8 mouse cellular contexts compared by ENCODE assay signal in genomic region chr10:41303639-41304444, GRCm38 (mm10). TPM values are rescaled to one million over a fixed set of nuclear protein-coding genes. Genes with fewer than 3 reads are reported as not detected.
DNase-seq lines count a peak whose midpoint lies in the region; ATAC-seq and TF ChIP-seq lines count a peak whose summit lies in the region.

Gene Ak9, plus strand, starts transcription at chr10:41303980.

- H3K4me3 ChIP-seq in lung, embryonic 14.5 days (ENCODE audit: low read depth, low read length), result peak within 1 kb of the TSS; percentile 85

- H3K27ac ChIP-seq in lung, embryonic 14.5 days (ENCODE audit: low read depth), result peak within 1 kb of the TSS; percentile 46; the same call in 1 of the 2 replicates

- no peaks in the 10 kb centered on the region for H3K4me1 ChIP-seq in lung, embryonic 14.5 days (ENCODE audit: insufficient read depth)

- H3K9me3 ChIP-seq in lung, embryonic 14.5 days (ENCODE audit: low read depth, low read length), result no peaks in the 10 kb centered on the region

- no peaks in the 10 kb centered on the region for H3K36me3 ChIP-seq in lung, embryonic 14.5 days (ENCODE audit: insufficient read depth)

- no peaks in the 10 kb centered on the region for H3K27me3 ChIP-seq in lung, embryonic 14.5 days (ENCODE audit: insufficient read depth, low read length)

- DNase-seq in MEL-GATA-1-ER (ENCODE audit: extremely low read depth, low read depth), result peak; percentile 68
- peak; percentile 80 for DNase-seq in cerebellum, adult 8-10 months
- DNase-seq in forelimb bud, embryonic 11.5 days (ENCODE audit: low read depth, low spot score), result peak; percentile 83
- DNase-seq in layer of hippocampus, adult 8-10 months (ENCODE audit: low spot score in 2 of 2), result peak; percentile 82
- DNase-seq in lung, embryonic 14.5 days, result peak; percentile 94
- DNase-seq in testis, postnatal 14 days (ENCODE audit: low spot score), result peak; percentile 83

- peak within 1 kb of the TSS; percentile 78 for H3K9ac ChIP-seq in lung, embryonic 14.5 days

- peak within 1 kb of the TSS; percentile 91 for H3K4me2 ChIP-seq in lung, embryonic 14.5 days

- peak; percentile 72 for TF ChIP-seq CTCF in lung, embryonic 14.5 days (IDR thresholded peaks at IDR 0.05; ENCODE audit: low read depth)

- ATAC-seq in hematopoietic stem cell, adult 5-6 weeks (replicated peaks in 1 of 2; ENCODE audit: insufficient read depth in 1 of 2, low FRiP score in 2 of 2, low TSS enrichment in 1 of 2, low read depth in 1 of 2, poor library complexity in 2 of 2, severe bottlenecking in 2 of 2), result peak; percentile 87 to 89
- peak; percentile 87 for ATAC-seq in lung, embryonic 14.5 days (ENCODE audit: insufficient read depth)
- ATAC-seq in neutrophil, adult 5-6 weeks (ENCODE audit: extremely low read depth, insufficient number of reproducible peaks, low FRiP score, poor library complexity, severe bottlenecking), result peak; percentile 77

- WGBS in lung, embryonic 14.5 days, result under 1% methylated on average over 25 of the region's 25 CpGs

RNA-seq across cellular contexts. Expression of gene Ak9, which starts in this region (rescaled TPM):
- total RNA-seq in hematopoietic stem cell, adult 5-6 weeks (2017), result not detected in 2 replicates
- under 1 TPM; 0.17 to 0.45 (median 0.30) TPM for total RNA-seq in layer of hippocampus, adult 8-10 months (2022)
- not detected in 2 replicates for polyA plus RNA-seq in lung, embryonic 14.5 days (2014; fragmentation: Nextera tagmentation; extraction: Ambion mirVana)
- not detected in 2 replicates for total RNA-seq in neutrophil, adult 5-6 weeks (2017)

Comparison
In these comparisons a context has a peak if more than half of its experiments do, and no peak if none do; other contexts are left out.
1. Peak in every context shown above with its lines: DNase-seq, ATAC-seq, H3K4me3 ChIP-seq and H3K27ac ChIP-seq.
2. Peak in ATAC-seq in hematopoietic stem cell, adult 5-6 weeks; RNA of the gene not detected or under 1 TPM.
3. Peak in DNase-seq in layer of hippocampus, adult 8-10 months; RNA of the gene not detected or under 1 TPM.
4. Peak in DNase-seq, ATAC-seq, H3K4me3 ChIP-seq, H3K27ac ChIP-seq, H3K9ac ChIP-seq and H3K4me2 ChIP-seq in lung, embryonic 14.5 days; RNA of the gene not detected or under 1 TPM.
5. Peak in ATAC-seq in neutrophil, adult 5-6 weeks; RNA of the gene not detected or under 1 TPM.